Mouse (Mus musculus) ovary, postnatal 10 days (tissue): Measurements from ENCODE around the gene Cxcr1.

Experiments used
- DNase-seq: peaks from one replicate; pipeline ENCODE4 v3.0.0; 2022; ENCODE audit warnings: low spot score

Gene Cxcr1

GRCm38 (mm10) chr1:74194445-74194844 is at the start of gene Cxcr1:
Gene Cxcr1 (minus strand): TSS chr1:74194631.
- no peak for DNase-seq

GRCm38 (mm10) chr1:74240832-74241231 is 46.4 kb upstream of the Cxcr1 start:
- DNase-seq: no peak

GRCm38 (mm10) chr1:74240311-74240710 is 45.9 kb upstream of the Cxcr1 start:
- no peak for DNase-seq

GRCm38 (mm10) chr1:74239618-74240017 is 45.2 kb upstream of the Cxcr1 start:
- no peak for DNase-seq

GRCm38 (mm10) chr1:74239162-74239561 is 44.7 kb upstream of the Cxcr1 start:
- DNase-seq: no peak

- DNase-seq: no peak
These were observed 43.7 kb upstream of the Cxcr1 start for GRCm38 (mm10) chr1:74238136-74238535.

GRCm38 (mm10) chr1:74237671-74238070 is 43.2 kb upstream of the Cxcr1 start:
- DNase-seq: no peak

- DNase-seq: no peak
These were observed 42.3 kb upstream of the Cxcr1 start for GRCm38 (mm10) chr1:74236590-74237317.

GRCm38 (mm10) chr1:74235938-74236589 is 41.6 kb upstream of the Cxcr1 start, which contains the start of gene Arpc2:
Gene Arpc2 (plus strand): TSS chr1:74236084.
- peak; percentile 80 for DNase-seq

- no peak for DNase-seq
These were observed 36.6 kb upstream of the Cxcr1 start for GRCm38 (mm10) chr1:74230992-74231391.

GRCm38 (mm10) chr1:74229942-74230341 is 35.5 kb upstream of the Cxcr1 start:
- no peak for DNase-seq

GRCm38 (mm10) chr1:74227317-74227716 is 32.9 kb upstream of the Cxcr1 start:
- DNase-seq: no peak

GRCm38 (mm10) chr1:74219922-74220321 is 25.5 kb upstream of the Cxcr1 start:
- DNase-seq: no peak

- no peak for DNase-seq
These were observed 14.5 kb upstream of the Cxcr1 start for GRCm38 (mm10) chr1:74208941-74209340.

GRCm38 (mm10) chr1:74207906-74208305 is 13.5 kb upstream of the Cxcr1 start:
- DNase-seq: no peak

- no peak for DNase-seq
These were observed 12.2 kb upstream of the Cxcr1 start for GRCm38 (mm10) chr1:74206642-74207041.

GRCm38 (mm10) chr1:74205881-74206280 is 11.4 kb upstream of the Cxcr1 start:
- no peak for DNase-seq

GRCm38 (mm10) chr1:74203457-74203856 is 9.0 kb upstream of the Cxcr1 start:
- DNase-seq: no peak

GRCm38 (mm10) chr1:74201048-74201844 is 6.8 kb upstream of the Cxcr1 start:
- DNase-seq: no peak

GRCm38 (mm10) chr1:74199046-74199445 is 4.6 kb upstream of the Cxcr1 start:
- DNase-seq: no peak

GRCm38 (mm10) chr1:74197726-74198470 is 3.5 kb upstream of the Cxcr1 start:
- DNase-seq: no peak
